Mouse (Mus musculus): ENCODE measurements around the gene Etnk1.
"Not testable (repeated sequence)": the region's sequence is repeated elsewhere in the genome, so short reads cannot be mapped to it uniquely, and the experiment has no call there.

Gene Etnk1

DNA sequence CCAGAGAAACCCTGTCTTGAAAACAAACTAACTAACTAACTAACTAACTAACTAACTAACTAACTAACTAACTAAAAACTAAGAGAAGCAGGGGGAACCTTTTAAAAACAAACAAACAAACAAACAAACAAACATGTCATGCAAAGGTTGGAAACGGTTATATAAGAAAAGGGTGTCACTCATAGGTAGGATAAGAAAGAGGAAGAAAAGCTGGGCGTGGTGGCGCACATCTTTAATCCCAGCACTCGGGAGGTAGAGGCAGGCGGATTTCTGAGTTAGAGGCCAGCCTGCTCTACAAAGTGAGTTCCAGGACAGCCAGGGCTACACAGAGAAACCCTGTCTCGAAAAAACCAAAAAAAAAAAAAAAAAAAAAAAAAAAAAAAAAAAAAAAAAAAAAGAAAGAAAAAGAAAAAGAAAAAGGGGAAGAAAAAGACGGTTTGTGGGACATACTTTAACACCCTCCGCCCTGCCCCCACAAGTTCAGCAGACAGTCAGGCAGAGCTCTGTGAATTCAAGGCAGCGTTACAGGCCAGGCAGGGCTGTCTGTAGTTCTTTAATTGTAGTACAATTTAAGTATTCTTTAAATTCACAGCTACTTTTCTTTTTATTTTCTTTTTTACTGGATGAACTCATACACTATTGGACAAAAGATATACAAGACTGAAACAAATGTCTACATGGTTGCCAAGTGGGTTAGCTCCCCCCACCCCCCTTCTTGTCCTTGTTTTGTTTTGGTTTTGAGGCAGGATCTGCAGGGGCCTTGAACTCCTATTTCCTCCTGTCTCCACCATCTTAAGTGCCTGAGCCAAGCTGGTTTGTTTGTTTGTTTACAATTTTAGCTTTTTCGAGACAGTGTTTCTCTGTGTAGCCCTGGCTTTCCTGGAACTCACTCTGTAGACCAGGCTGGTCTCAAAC, 15.7 kb upstream of the Etnk1 start:
- DNase-seq = not testable (repeated sequence)

GRCm38 (mm10) chr6:143152321-143152827, 14.6 kb upstream of the Etnk1 start:
- DNase-seq = no peak

DNA sequence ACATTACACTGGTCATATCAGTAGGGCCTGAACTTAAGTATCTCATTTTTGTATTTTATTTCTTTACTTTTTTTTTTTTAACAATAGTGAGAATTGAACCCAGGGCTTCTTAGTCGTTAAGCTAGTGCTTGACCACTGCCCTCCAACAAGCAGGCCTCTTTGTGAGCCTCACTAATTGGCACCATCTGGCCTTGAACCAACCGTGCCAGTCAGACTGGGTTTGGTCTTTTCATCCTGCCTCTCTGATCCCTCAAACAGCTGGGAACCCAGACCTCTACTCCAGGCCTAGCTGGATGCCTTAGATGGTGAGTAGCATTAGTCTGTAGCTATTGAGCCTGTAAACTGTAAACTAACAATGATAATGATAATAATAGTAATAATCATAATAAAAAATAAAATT, 13.9 kb upstream of the Etnk1 start:
- DNase-seq = no peak

- DNase-seq = no peak
Observed at GRCm38 (mm10) chr6:143153751-143154494, 13.1 kb upstream of the Etnk1 start.

DNA sequence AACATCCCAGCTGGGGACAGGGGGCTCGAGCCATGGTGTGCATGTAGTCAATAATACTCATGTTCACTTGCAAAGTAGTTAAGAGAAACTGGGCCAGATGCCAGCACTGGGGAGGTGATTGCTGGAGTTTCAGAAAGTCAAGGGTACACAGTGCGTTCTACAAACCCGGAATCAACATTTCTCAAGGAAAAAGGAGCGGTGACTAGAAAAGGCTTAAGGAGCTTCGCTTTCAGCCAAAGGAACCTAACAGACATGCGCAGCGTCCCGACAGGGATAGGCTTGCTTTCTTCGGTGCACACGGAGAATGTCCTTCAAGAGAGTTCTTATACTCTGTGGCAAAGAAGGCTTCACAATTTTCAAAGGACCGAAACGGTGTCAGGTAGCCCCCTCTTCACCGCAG, 12.1 kb upstream of the Etnk1 start:
- no peak for DNase-seq

GRCm38 (mm10) chr6:143155996-143156395, 11.0 kb upstream of the Etnk1 start:
- DNase-seq = no peak

- no peak for DNase-seq
Observed at GRCm38 (mm10) chr6:143156684-143157083, 10.3 kb upstream of the Etnk1 start.

DNA sequence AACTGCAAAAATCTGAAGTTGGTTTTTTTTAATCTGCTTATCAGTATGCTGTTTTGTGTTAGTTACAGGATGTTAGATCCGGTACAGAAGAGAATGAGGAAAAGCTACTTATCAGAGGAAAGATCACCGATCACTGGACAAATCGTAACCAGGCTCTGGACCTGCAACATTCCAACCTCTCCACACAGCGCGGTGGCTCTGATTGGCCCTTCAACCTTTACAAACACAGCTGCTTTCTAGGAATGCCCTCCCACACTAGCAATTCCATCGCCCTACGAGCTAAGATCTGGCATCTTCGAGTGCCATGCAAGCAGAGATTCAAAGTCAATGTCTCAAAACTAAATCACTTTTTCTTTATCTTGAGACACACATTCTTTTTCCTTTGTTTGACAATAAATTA, 9.6 kb upstream of the Etnk1 start:
- DNase-seq = no peak

DNA sequence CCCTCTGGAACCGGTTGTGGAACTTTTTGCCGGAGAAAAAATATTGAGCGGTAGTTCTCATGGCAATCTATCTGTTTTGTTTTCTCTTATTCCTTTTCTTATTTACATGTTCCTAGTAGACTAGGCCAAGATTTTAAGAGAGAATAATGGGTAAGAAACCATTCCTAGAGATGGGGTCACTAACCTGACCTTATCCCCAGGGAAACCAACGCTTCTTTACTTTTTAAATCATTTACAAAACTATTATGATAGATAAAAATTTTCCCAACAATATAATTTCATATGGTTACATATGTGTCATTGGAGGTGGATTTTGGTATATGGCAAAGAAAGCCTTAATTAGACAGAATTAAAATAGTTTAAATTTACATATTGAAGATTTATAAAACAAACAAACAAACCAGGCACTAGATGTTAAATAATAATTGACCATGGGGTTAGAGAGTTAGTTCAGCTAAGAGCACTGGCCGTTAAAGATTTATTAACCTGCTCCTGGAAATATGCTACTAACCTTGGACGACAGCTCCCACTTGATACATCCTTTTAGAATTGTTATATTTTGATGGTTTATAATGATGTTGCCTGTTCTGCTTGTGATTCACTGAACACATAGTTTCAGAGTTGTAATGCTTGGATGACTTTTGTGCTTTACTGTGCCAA, 6.3 kb upstream of the Etnk1 start:
- no peak for DNase-seq

DNA sequence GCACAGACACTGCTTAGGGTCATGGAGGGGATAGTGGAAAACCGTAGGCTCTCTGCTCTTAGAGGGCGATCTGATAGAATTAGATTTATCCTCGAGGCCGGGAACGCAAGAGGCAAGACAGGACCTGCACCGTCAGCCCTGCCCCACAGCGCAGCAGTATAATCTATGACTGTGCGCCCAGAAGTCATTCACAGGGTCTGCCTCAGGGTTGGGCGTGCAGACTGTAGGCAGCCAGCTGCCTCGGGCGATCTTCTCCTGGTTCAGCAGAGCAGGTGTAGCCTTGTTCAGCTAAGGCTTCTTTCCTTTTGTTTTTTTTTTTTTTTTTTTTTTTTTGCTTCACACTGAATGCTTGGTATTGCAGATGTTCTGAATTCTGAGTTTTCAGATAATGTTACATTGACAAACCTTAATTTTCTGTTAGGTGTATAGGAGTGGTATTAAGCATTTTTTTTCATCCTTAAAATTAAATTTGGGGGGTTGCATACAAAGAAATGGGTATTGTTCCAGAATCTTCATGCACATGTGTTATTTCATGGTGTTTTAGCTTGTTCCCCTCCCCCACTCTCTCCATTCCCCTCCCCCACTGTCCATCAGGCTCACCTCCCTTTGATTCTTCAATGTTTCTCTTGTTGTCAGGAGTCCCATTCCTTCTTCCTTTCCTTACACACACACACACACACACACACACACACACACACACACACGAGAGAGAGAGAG, 4.7 kb upstream of the Etnk1 start:
- no peak for DNase-seq

DNA sequence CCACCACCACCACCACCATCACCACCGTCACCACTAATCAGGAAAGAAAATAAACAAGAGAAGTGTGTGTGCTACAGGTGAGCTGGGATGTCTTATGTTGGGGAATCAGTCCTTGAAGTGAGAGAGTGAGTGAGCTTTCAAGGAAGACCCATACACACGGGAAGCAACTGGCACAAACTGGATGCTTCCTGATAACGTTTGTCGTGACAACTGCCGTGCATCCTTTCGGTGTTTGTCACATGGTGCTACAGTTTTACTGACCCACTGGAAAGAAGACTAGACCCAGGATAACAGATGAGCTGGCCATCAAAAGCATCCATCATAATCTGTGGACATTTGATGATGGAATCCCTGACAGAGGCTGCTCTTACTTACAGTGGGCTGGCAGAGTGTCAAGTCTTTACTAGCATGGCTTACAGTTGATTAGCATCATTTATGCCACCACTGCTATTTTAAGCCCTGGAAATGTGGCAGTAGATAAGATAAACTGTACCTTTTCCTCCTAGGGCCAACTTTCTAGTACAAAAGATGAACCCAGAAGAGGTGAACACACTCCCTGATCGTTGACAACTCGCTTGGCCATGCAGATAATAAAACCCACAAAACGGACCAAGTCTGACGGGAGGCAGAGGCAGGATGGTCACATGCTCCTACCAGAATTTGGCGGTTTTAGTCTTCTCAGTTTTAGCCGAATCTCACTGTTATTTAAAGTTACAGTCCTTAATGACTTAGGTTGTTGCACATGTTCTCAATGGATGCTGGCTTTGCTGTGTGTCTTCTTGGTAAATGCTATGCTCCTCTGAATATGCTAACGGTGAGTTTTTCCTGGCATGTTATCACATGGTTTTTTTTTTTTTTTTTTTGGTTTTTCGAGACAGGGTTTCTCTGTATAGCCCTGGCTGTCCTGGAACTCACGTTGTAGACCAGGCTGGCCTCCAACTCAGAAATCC, 2.8 kb upstream of the Etnk1 start:
- DNase-seq = no peak

GRCm38 (mm10) chr6:143164906-143165255, 2.1 kb upstream of the Etnk1 start:
- DNase-seq = no peak

DNA sequence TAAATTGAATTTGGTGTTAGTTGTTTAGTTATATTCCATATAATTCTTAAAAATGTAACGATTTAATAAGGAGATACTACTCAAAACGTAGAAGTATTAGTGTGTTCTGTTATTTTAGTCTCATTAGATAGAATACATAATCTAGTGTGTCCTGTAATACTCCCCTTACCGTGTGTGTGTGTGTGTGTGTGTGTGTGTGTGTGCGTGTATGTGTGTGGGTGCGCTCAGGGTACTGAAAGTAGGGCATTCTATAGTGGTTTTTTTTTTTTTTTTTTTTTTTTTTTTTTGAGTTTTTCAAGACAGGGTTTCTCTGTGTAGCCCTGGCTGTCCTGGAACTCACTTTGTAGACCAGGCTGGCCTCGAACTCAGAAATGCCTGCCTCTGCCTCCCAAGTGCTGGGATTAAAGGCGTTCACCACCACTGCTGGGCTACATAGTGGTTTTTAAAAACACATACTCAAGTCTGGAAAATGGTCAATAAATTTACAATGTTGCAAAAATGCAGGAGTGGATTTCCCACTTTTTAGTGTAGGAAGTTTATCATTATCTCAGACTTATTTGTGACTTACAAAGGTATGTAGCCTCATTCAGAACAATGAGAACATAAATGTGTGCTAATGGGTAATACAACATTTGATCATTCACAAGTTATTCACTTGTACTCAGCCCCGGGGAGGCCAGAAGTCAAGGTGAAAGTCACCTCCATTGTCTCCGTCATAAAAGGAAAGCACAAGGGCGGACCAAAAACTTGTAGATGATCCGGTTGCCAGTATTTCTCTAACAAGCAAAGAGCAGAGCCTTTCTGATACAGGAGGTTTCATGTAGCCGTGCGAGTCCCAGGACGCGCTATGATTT, 1.4 kb upstream of the Etnk1 start:
- no peak for DNase-seq

DNA sequence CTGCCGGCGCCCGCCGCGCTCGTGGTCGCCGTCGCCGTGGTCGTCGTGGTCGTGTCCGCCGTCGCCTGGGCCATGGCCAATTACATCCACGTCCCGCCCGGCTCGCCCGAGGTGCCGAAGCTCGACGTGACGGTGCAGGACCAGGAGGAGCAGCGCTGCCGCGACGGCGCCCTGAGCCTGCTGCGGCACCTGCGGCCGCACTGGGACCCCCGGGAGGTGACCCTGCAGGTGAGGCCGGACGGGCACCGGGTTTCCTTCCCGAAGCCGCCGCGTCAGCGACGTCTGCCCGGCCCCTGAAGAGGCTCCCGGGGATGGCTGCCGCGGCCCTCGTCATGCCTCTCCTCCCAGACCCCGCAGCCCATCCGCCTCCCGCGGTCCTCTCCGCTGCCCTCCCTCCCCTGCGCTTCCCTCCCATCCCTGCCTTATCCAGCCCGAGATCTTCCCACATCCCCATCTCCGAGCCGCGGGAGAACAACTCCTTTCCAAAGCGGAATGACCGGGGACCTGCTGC, 443 bp downstream of the Etnk1 start:
- DNase-seq = peak; percentile 56

DNA sequence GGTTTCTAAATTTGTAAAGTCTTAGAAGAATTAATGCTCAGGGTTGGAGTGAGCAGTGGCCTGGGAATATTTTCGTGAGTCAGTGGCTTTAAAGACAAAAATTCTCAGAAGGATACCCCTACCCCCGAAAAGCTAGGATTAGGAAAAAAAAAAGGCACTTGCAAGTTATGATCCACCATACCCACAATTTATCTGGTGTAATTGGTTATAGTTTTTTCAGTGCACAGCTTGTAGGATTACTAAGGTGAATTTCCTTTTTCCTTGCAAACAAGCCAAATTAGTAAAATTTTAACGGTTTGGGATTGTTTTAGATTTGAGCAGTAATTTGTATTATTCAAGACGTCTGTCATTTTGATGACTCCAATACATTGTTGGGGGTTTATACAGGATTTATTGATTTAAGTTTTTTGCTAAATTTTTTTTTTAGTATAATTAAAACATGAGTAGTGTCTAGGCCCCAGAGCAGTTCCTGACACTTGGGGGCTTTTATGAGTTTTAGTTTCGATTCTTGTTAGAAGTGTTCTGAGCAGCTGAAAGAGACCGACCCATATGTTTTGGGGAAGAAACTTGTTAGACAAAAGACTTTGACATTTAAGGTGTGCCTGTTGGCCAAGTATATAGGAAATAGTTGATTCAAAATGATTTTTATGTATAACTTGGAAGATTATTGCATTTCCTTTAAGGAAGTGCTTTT, 1.1 kb downstream of the Etnk1 start:
- DNase-seq = no peak

- DNase-seq = no peak
Observed at GRCm38 (mm10) chr6:143169385-143169784, 2.4 kb downstream of the Etnk1 start.

DNA sequence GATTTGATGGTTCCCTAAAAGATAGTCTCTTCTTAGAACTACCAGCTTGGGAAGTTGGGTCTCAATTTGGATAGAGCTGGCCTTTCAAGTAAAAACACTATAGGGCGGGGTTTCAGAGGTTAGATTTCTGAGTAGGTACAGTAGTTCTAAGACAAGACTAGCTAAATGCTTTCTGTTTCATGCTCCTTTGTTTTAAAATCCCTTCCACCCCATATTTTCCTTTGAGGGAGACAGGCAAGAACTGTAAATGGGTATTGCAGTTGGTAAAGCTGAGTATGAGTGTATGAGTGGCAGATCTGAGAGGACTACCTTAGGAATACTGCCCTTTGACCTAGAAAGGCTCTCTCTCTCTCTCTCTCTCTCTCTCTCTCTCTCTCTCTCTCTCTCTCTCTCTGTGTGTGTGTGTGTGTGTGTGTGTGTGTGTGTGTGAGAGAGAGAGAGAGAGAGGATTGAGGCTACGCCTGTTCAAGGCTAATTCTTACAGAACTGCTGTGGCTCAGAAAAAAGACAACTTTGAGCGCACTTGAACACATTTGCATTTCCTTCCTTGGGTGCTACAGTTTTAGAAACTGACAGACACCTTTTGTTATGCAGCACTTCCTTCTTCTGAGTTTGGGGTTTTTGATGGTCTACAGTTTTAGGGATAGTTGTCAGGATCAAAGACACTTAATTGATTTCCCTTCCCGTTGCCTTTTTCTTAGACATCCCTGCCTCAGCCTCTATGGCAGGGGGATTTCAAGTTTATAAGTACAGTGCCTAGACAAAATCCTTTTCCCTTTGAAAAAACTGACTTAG, 3.3 kb downstream of the Etnk1 start:
- no peak for DNase-seq

DNA sequence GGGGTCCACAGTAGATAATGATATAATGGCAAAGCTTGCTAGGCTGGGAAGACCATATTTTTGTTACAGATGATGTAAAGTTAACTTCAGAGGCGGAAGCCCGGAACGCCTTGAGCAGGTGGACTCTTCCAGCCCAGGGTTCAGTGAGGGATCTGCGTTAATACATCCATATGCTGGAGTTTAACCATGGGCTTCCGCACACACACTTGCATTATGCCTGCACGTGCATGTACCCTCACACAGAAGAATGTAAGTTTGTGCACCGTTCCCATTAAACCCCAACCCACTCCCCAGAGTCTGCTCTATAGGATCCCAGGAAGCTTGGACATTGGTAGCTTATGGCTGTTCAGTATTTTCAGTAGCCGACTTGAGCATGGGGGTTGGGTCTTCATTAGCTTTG, 4.0 kb downstream of the Etnk1 start:
- no peak for DNase-seq
